Mouse (Mus musculus): ENCODE measurements around the gene Tcfl5. TPM values are rescaled to one million over a fixed set of nuclear protein-coding genes. Genes with fewer than 3 reads are reported as not detected.

Gene Tcfl5
- not detected for total RNA-seq (2021)
- 0.20 TPM in 1 of 2 replicates, not detected in the other for polyA plus RNA-seq (2012; rRNA removed)
- long read RNA-seq: 0 reads

DNA sequence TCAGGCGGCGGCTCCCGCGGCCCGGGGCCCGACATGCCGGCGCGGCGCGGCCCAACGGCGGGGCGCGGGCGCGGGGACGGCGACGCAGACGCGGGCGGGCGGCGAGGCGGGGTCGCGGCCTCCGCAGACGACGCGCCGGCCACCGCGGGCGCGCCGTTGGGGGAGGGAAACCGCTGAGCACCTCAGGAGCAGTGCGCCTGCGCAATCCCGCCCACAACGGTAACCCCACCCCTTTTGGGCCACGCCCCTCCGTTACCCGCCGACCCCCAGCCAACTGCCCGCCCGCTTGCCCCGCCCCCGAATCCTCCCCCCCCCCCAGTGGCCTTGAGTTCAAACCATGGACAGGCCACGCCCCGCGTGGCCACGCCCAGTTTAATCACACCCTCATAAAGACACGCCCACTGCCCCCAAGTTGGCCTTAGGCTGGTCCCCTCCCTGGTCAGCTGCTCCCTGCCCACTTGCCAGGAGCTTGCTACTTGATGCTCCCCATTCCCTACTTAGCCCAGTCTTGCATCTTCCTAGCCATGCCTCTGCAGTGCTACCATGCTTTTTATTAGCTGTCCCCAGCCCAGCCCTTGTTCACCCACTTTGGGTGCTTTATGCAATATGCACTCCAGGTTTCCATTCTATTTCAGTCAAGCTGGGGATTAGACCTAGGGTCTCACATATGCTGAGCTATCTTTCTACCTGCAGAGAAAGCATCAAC, at the start of gene Tcfl5:
Gene Tcfl5 (minus strand): TSS at position 154 of the 706 bp plus-strand sequence.
- DNase-seq: no peak

- peak; percentile 50 for DNase-seq
Measured at GRCm38 (mm10) chr2:180689841-180690240, 47.3 kb upstream of the Tcfl5 start.

- no peak for DNase-seq
Measured at GRCm38 (mm10) chr2:180684031-180684430, 41.5 kb upstream of the Tcfl5 start.

GRCm38 (mm10) chr2:180683524-180683923, 41.0 kb upstream of the Tcfl5 start:
- no peak for DNase-seq

DNA sequence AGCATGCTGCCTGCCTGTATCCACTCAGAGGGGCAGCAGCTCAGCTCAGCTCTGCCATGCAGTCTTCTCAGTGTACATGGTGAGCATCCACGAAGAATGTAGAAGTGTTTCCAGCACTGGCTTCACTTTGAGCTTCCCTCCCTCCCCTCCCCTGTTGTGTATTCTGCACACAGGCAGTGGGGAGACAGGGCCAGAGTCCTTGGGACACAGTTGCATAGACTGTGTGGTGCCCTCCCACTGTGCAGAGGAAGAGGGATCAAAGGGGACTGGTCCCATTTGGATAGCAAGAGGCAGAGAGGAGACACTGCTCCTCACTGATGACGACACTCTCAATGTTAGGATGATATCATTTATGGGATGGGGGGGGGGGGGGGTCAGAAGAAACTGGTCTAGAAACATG, 38.7 kb upstream of the Tcfl5 start:
- no peak for DNase-seq

DNA sequence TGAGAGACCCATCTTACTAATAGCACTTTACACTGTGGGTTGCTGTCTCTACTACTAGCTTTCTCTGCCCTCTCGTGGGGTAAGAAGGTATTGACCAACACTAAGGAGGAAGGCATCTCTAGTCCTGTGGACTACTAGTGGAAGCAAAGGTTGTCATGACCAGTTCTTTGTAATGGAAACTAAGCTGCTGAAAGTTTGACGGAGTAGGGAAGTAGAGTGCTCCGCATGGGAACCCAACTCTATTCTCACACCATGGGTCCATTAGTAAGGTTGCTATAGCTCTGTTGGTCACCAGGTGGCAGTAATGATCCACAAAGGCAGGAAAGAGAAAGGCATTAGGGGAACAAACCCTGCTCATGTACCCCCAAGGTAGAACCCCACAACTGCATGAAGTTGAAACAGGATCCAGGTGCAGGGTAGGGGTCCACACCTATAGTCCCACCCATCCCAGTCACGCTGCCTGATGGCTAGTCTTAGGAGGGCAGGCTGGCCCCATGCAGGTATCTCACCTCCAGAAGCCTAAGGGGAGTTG, 36.2 kb upstream of the Tcfl5 start:
- peak; percentile 63 for DNase-seq

DNA sequence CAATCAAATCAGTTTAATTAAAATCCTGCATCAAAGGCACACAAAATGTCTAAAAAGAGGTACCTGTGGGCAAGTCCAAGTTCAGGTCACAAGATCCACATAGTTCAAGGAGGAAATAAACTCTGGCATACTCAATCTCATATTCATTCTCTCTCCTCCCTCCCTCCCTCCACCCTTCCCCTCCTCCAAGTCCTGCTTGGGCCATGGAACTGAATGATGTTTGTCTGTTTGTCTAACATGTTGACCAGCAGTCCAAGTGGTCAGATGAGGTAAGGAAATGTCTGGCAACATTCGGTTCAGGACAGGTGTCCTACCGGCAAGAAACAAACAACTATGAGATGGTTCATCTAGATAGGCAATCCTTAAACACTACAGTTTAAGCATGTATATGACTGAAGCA, 34.2 kb upstream of the Tcfl5 start:
- DNase-seq: no peak

DNA sequence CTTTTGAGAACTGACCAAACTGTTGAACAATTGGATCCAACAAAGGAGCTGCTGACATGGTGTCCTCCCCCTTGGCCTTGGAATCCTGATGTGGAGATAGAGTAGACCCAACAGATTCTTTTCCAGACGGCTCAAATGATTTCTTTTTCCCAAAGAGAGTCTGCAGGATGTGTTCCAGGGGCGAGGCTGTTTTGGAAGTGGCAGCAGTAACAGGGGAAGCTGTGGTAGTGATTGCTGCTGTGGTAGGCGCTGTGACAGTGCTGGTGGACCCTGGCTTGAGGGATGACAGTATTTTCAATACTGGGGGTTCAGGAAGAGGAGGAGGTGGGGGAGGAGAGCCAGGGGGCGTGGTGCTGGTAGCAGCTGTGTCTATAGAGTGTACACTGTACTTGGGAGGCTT, 19.5 kb upstream of the Tcfl5 start:
- no peak for DNase-seq

DNA sequence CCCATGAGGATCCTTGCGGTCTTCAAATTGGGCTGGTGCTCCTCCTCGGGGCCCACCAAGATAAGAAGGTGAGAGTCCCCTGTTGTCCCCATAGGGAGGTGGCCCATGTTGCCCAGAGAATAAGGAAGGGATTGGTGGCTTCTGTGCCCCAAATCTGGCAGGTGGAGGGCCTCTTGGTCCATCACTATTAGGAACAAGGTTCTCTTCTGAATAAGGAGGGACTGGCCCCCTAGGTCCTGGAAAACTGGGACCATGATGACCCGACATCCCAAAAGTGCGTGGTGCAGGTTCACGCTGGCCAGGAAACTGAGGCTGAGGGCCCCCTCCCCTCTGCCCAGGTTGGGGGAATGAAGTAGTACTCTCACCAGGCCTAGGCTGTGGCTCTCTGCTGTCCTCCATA, 18.0 kb upstream of the Tcfl5 start:
- DNase-seq: no peak

GRCm38 (mm10) chr2:180659353-180660150, 17.0 kb upstream of the Tcfl5 start:
- DNase-seq: peak; percentile 30

DNA sequence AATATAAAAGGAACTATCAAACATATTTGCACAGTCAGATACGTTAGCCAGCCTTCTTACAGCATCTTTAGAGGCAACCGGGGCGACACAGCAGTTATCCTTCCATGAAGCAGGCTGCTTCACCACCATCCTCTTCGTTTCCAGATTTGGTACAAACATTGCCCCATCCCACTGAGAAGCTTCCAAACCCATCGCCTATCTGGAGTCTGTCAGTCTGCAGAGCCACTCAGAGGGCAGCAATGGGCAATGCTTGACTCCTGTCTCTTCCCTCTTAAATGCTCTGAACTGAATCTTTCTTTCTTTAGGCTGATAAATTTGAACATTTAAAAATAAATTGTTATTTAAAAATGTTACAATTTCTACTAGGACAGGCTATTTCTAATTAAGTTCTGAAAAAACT, 15.9 kb upstream of the Tcfl5 start:
- DNase-seq: no peak

DNA sequence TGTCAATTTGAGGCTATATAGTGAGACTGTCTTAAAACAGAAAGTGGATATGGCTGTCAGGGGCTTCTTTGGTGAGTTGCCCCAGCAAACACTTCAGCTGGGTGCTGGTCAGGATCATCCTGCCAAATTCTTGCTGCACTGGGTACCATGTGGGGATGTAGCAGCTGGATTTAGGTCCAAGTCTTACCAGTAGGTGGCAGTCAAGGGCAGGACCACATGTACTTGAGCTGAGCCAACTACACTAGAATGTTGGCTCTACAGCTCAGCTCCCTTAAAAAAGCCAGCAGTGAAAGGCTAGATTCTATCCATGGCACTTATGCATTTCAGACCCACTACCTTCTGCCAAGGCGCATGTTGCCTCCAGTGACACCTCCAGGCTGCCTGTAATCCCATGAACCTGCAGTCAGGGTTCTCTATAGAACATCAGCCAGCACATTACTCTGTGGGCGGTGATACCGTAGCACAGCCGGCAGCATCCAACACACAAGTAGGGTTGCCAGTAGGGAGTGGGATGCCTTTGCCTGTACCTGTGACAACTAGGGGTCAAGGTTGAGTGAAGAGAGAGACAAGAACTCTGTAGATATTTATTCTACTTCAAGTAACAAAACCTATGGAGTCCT, 15.0 kb upstream of the Tcfl5 start:
- peak; percentile 76 for DNase-seq

DNA sequence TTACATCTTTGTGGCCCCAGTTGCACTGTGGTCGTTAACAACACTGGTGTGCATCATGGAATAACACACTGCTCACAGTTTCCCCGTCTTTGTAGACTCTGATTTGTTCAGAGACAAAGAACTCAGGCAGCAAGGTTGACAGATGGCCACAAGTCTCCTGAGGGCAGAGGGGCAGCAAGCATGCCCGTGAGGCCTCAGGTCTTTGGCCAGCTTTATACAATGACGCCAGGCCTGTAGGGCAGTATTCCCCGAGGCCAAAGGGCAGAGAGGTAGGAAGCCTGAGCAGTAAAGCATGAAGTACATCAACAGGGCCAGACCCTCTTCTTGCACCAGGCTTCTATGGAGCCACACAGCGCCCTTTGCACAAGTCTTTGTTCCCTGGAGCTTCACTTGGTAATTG, 12.6 kb upstream of the Tcfl5 start:
- no peak for DNase-seq

GRCm38 (mm10) chr2:180654666-180655065, 12.2 kb upstream of the Tcfl5 start:
- no peak for DNase-seq

GRCm38 (mm10) chr2:180646841-180647240, 4.3 kb upstream of the Tcfl5 start:
- DNase-seq: no peak

DNA sequence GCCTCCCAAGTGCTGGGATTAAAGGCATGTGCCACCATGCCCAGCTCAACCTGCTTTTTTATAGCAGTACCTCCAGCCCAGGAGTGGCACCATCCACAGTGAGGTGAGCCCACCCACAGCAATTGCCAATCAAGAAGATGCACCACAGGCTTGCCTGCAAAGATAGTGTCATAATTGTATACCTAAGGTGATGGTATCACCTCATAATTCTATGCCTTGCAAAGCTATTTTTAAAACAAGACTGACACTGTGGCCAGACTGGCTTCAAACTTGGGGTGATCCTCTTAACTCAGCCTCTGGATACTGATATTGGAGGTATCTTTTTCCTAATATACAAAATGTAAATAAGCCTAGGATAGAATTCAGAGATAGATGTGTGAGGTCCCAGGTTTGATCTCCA, 1.1 kb upstream of the Tcfl5 start:
- DNase-seq: no peak

DNA sequence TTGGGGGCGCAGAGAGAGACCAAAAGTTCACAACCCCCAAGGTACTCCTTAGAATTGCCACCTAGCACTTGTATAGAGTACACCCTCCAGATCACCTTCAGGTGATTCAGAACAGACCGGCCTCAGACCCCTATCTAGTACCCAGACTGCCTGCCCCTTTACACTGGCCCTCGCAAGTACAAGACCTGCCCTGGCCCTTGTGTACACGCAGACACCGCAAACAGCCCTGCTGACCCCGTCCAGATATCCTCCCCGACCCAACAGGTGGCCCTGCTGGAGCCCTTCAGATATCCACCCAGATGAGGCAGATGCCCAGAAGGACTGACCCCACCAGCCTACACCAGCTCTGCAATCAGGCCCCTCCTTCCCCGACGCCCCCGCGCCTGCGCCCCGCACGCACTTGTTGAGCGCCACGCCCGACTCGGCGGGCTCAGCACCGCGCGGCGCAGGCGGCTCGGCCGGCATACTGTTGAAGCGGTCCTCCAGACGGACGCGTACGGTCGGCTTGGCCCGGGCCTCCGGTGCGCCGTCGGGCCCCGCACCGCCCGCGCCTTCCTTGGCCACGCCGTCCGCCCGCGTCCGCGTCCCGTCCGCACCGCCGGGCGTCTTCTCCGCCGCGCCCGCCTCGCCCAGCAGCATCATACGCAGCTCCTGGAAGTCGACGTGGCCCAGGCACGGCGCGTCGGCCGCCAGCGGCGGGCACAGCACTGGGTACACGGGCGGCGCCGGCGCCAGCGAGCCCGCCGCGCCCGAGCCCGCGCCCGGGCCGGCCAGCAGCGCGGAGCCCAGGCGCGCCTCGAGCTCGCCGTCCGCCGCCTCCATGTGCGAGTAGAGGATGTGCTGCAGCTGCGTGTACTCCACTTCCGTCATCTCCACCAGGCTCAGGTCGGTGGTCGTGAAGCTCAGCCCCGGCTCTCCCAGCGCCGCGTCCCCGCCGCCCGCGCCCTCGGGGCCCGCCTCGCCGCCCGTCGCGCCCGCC, 643 bp downstream of the Tcfl5 start:
- no peak for DNase-seq

- no peak for DNase-seq
Measured at GRCm38 (mm10) chr2:180611882-180612281, 30.6 kb downstream of the Tcfl5 start.

DNA sequence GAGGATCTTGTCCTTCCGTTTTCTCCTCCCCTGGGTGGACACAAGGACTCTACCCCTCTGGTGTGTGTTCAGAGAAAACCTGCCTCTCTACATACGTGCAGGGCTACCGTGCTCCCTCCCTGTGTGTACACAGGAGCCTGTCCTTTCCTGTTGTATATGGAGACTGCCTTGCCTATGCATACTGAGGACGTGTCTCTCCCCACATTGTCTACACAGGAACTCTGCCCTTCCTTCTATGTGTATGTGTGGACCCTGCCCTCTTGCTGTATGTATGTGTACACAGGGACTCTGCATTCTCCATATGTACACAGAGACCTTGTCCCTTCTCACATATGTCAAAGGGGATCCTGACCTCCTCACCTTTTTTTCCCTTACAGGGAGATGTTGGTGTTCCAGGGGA, 32.2 kb downstream of the Tcfl5 start:
- DNase-seq: no peak

GRCm38 (mm10) chr2:180604781-180605180, 37.7 kb downstream of the Tcfl5 start:
- no peak for DNase-seq

GRCm38 (mm10) chr2:180600569-180601021, 41.9 kb downstream of the Tcfl5 start:
- DNase-seq: no peak

Data from adrenal gland, adult 2 months (tissue).